Mouse (Mus musculus): ENCODE measurements around the gene 1700008P02Rik. TPM values are rescaled to one million over a fixed set of nuclear protein-coding genes. Genes with fewer than 3 reads are reported as not detected.
"Not testable (repeated sequence)": the region's sequence is repeated elsewhere in the genome, so short reads cannot be mapped to it uniquely, and the experiment has no call there.

Gene 1700008P02Rik
- not detected in 2 replicates for polyA plus RNA-seq (2012; rRNA removed)

GRCm38 (mm10) chr3:6620343-6620742 lies at the start of gene 1700008P02Rik:
1700008P02Rik (minus strand) TSS chr3:6620443.
- H3K36me3 ChIP-seq (ENCODE audit: control insufficient read depth, insufficient read depth, low read length), result no peaks in the 10 kb centered on the region
- H3K4me3 ChIP-seq (ENCODE audit: low read depth, low read length), result no peak within 1 kb of the TSS
- no peaks in the 10 kb centered on the region for H3K4me1 ChIP-seq (ENCODE audit: control insufficient read depth, insufficient read depth, insufficient read length, low read length)
- H3K27ac ChIP-seq (ENCODE audit: insufficient read depth, low read depth, low read length), result no peak within 1 kb of the TSS
- no peaks in the 10 kb centered on the region for H3K27me3 ChIP-seq (ENCODE audit: control insufficient read depth, insufficient read depth, low read length)
- WGBS, result 92% methylated on average over 7 of the region's 7 CpGs
- no peak for TF ChIP-seq POLR2A (IDR thresholded peaks at IDR 0.05; ENCODE audit: low read depth, low read length)
- no peak for TF ChIP-seq CTCF (IDR thresholded peaks at IDR 0.05; ENCODE audit: extremely low read depth, insufficient read length, insufficient replicate concordance, low read depth, low read length)

GRCm38 (mm10) chr3:6649411-6649810 lies 29.2 kb upstream of the 1700008P02Rik start:
- TF ChIP-seq POLR2A (IDR thresholded peaks at IDR 0.05; ENCODE audit: low read depth, low read length), result no peak
- TF ChIP-seq CTCF (IDR thresholded peaks at IDR 0.05; ENCODE audit: extremely low read depth, insufficient read length, insufficient replicate concordance, low read depth, low read length), result no peak
- Histone ChIP-seq H3K4me3 (ENCODE audit: low read depth, low read length) (no peak overlapping the region), H3K27ac (ENCODE audit: insufficient read depth, low read depth, low read length) (no peak overlapping the region), H3K36me3 (ENCODE audit: control insufficient read depth, insufficient read depth, low read length) (no peaks in the 10 kb centered on the region), H3K27me3 (ENCODE audit: control insufficient read depth, insufficient read depth, low read length) (no peaks in the 10 kb centered on the region), H3K4me1 (ENCODE audit: control insufficient read depth, insufficient read depth, insufficient read length, low read length) (no peaks in the 10 kb centered on the region)
- WGBS, result 66% methylated on average over 2 of the region's 2 CpGs

DNA sequence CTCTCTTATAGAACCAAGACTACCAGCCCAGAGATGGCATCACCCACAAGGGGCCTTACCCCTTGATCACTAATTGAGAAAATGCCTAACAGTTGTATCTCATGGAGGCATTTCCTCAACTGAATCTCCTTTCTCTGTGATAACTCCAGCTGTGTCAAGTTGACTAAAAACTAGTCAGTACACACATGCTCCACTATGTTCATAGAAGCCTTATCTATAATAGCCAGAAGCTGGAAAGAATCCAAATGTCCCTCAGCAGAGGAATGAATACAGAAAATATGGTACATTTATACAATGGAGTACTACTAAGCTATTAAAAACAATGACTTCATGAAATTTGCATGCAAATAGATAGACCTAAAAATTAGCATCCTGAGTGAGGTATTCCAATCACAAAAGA lies 17.9 kb upstream of the 1700008P02Rik start:
- not testable (repeated sequence) for H3K27me3 ChIP-seq (ENCODE audit: control insufficient read depth, insufficient read depth, low read length); H3K27ac ChIP-seq (ENCODE audit: insufficient read depth, low read depth, low read length); H3K4me1 ChIP-seq (ENCODE audit: control insufficient read depth, insufficient read depth, insufficient read length, low read length); H3K4me3 ChIP-seq (ENCODE audit: low read depth, low read length); H3K36me3 ChIP-seq (ENCODE audit: control insufficient read depth, insufficient read depth, low read length)

- TF ChIP-seq POLR2A (IDR thresholded peaks at IDR 0.05; ENCODE audit: low read depth, low read length) (no peak), CTCF (IDR thresholded peaks at IDR 0.05; ENCODE audit: extremely low read depth, insufficient read length, insufficient replicate concordance, low read depth, low read length) (no peak)
Observed at GRCm38 (mm10) chr3:6634256-6634655, 14.0 kb upstream of the 1700008P02Rik start.

GRCm38 (mm10) chr3:6617881-6618280 lies 2.4 kb downstream of the 1700008P02Rik start:
- Histone ChIP-seq H3K27ac (ENCODE audit: insufficient read depth, low read depth, low read length) (no peak overlapping the region), H3K36me3 (ENCODE audit: control insufficient read depth, insufficient read depth, low read length) (no peaks in the 10 kb centered on the region), H3K4me3 (ENCODE audit: low read depth, low read length) (no peak overlapping the region), H3K27me3 (ENCODE audit: control insufficient read depth, insufficient read depth, low read length) (no peaks in the 10 kb centered on the region), H3K4me1 (ENCODE audit: control insufficient read depth, insufficient read depth, insufficient read length, low read length) (no peaks in the 10 kb centered on the region)
- TF ChIP-seq POLR2A (IDR thresholded peaks at IDR 0.05; ENCODE audit: low read depth, low read length) (no peak), CTCF (IDR thresholded peaks at IDR 0.05; ENCODE audit: extremely low read depth, insufficient read length, insufficient replicate concordance, low read depth, low read length) (no peak)

More at GRCm38 (mm10) chr3:6634256-6634655, 14.0 kb upstream of the 1700008P02Rik start:
- Histone ChIP-seq H3K36me3 (ENCODE audit: control insufficient read depth, insufficient read depth, low read length) (no peaks in the 10 kb centered on the region), H3K27ac (ENCODE audit: insufficient read depth, low read depth, low read length) (no peak overlapping the region), H3K4me3 (ENCODE audit: low read depth, low read length) (no peak overlapping the region), H3K4me1 (ENCODE audit: control insufficient read depth, insufficient read depth, insufficient read length, low read length) (no peaks in the 10 kb centered on the region), H3K27me3 (ENCODE audit: control insufficient read depth, insufficient read depth, low read length) (no peaks in the 10 kb centered on the region)
